Mouse (Mus musculus) B cell, adult 2 months (primary cell): ENCODE data around the gene Sptb.

Experiments
- DNase-seq, 2 experiments: peaks; one replicate each; pipeline ENCODE4 v3.0.0; 2022

Sptb gene

DNA sequence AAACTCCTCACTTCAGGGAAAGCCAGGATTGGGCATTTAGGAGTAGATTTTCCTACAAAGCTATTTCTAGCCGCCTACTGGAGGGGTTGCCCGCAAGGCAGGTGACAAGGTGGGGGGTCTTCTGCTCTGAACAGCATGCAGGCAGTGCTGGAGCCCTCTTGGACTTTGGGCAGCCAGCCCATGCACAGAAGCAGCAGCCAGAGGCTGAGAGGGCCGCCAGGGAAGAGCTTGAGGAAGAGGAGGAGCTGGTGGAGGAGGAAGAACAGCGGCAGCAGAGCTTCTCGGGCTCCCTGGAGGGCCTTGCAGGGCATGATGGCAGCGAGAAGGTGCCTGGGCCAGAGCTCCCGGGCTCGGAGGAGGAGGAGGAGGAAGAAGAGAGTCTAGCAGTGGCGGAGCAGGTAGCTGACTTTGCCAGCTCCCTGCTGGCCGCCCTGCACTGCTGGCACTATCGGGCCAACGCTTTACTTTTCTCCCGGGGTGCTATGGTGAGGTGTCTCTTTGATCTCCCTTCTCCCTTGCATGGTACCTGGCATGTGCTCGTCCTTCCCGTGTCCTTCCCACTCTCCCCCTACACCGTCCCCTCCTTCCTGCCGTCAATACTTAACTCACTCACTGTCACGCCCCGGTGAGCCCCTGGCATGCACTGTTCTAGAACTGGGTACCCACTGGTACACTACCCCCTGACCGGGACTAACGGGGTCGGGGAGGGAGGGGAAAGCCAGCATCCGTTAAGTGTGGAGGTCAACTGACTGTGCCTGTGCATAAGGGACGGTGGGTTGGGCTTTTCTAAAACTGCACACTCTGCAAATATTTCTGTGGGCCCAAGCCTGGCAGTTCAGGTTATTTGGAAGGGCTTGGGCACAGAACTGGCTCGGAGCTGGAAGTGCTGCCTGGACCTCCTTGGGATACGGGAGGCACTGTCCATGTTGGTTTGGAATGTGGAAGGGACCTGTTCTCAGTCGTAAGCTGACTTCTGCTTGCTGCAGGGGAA, 137.8 kb downstream of the Sptb start:
- DNase-seq, result no peak

DNA sequence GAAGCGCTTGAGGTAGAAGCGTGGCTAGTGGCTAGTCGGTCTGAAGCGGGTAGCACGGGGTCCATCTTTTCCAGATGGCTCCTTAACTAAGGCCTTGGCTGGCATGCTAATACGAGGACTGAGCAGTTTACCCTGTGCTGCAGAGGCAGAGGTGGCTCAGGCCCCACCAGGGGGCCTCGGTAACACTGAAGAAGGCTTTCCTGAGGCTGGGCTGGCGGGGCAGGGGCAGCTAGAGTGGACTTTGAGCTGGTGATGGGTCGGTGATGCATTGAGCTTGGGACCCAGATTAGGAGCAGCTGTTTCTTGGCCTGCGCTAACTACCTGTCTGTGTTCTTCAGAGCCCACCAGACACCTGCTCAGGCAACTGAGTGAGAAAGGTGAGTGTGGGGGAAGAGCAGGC, 139.1 kb downstream of the Sptb start:
- no peak for DNase-seq

DNA sequence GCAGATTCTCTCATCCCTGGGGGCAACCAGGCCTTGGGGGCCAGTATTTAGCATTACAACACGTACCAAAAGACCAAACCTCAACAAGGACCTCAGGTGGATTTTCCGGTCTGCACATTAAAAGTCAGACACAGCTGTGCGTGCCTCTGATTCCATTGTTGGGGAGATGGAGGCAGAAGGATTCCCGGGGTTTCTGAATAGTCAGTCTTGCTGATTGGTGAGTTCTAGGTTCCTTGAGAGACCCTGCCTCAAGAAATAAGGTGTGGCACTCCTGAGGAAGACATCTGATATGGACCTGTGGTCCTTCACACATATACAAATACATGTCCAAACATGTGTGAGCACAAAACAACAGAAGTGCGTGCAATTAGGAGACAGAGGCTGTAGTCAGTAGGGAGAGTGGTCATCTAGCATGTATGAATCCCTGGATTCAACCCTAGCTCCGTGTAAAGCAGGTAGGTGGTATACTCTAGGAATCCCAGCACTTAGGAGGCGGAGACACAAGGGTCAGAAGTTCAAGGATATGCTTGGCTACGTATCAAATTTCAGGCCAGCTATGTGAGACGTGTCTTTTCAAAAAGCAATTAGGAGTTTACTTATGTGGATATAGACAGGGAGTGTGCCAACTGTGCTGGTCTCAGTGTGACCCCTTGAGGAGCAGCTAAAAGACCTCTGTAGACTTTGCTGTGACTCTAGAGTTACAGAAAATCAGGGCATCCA, 140.0 kb downstream of the Sptb start:
- DNase-seq, result no peak

DNA sequence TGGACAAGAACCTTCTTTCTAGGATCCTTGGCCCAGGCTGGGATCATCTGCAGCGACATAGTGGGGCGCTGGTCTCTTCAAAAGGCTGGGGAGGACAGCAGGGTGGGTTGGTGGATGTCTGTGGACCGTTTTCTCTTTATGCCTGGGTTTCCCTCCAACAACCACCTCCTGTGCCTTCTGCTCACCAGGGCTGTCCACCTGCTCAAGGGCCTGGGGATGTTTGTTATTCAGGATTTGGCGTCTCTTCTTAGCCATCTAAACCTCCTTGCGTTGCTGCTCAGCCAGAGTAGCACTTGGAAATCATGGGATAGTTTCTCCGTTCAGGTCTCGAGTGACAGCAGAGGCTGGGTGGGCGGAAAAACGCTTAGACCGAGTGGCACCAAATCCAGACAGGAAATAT, 144.1 kb downstream of the Sptb start:
- no peak for DNase-seq

DNA sequence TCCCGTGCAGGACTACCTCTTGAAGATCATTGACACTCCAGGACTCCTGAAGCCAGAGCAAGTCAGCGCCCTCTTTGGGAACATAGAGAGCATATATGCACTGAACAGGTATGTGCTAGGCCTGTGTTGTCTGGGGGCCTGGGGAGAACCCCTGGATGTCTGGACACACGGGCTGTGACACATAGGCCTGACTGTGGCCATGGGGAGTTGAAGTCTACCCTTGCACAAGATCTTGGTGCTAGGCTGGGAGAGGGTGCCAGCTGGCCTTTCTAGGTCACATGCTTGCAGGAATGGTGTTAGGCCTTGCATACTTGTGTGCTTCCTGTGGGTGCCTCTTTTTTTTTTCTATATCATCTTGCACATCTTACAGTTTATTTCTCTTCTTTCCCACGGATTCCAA, 148.2 kb downstream of the Sptb start:
- no peak for DNase-seq

DNA sequence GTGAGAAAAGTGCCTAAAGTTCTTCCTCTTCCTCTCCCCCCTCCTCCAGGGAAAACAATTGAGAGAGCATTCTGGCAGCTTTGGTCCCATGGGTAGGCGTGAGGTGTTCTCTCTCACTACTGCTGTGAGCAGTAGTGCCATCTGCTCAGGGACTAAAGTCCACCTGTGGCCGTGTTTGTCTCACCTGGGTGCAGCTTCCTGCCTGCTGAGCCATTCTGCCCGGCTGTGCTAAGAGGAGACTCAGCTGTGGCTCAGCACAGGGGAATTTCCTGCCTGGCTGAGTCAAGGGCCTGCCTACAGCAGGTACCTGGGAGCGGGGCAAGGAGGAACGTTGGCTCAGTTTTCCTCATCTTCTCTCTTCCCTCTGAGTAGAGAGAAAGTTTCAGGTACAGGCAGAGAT, 152.1 kb downstream of the Sptb start:
- DNase-seq, result no peak

DNA sequence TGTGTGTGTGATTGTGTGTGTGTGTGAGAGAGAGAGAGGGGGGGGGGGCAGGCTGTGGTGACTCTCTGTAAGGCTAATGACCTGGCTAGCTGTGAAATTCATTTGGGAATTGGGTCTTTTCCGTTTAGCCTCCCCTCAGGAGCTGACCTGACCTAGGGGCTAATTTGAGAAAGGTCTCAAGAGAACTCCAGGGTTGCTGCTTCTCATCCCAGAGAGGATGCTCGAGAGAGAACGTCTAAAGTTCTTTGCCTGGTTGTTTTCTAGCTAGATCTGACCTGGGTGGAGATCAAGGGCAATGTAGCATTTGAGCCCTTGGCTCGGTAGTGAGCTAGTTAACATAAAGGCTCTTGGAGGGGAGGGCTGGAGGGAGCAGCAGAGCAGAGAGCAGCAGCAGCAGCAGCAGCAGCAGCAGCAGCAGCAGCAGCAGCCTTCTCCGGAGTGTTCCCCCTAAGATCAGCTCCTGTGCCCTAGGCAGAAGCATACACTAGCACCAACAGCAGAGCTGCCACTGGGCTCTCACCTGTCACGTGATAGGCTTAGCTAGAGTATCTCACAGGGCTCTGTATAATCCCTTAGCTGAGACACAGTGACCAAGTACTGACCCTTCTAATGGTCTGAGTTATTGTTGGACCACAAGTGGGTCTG, 153.5 kb downstream of the Sptb start:
- DNase-seq, result no peak

DNA sequence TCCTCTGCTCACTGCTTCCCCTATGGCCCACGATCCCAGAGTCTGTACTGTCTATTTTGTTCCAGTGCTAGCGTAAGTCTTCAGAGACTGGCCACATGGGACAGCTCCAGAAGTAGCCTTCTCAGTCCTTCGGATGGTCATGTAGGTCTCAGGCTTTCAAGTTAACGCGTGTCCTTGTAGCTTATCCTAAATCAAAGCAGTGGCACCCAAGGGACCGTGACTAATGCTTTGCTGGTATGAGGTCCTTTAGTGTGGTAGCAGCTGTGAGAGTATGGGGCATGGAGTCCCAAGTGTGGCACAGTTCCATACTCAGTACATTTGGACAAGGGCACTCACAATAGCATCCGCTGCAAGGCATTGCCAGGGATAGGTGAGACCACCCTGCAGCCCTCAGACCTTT, 154.2 kb downstream of the Sptb start:
- no peak for DNase-seq

DNA sequence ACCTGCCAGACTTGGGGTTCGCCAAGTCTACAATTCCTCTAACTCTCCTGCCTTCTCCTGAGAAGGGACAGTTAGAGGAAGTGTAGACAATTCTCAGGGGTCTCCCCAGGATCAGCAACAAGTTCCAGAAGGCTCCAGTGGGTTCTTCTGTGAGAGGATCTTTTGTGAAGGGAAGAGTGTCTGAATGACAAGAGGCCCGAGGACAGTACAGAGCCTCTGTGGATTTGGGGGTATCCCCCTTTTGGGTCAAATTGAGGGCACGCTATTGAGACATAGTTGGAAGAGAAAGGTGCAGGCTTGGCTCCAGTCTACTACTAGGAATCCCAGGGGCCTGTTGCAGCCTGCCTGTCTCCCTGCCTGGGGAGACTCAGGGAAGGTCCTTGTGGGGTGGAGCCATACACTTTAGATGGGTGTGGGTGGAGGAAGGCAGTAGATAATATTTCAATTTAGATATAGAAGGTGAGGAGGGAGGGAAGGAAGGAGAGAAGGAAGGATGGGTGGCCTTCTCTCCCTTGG, 155.4 kb downstream of the Sptb start:
- no peak for DNase-seq

DNA sequence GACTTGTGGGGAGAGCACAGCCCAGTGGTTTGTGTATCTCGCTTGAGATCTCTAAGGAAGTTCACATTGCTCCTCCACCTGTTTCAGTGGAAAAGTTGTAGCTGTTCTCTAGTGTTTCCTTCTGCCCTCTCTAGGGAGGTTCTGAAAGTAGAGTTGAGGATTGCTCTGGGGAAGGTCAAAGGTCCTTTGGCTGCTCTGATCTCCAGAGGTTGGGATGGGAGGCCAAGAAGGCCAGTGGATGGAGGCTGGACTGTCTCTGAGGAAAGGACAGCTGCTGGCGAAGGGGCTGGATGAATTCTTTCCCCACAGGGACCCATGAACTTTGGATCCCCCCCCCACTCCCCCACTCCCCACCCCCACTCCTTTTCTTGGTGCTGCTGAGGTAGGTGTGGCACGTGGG, 156.0 kb downstream of the Sptb start:
- no peak for DNase-seq

DNA sequence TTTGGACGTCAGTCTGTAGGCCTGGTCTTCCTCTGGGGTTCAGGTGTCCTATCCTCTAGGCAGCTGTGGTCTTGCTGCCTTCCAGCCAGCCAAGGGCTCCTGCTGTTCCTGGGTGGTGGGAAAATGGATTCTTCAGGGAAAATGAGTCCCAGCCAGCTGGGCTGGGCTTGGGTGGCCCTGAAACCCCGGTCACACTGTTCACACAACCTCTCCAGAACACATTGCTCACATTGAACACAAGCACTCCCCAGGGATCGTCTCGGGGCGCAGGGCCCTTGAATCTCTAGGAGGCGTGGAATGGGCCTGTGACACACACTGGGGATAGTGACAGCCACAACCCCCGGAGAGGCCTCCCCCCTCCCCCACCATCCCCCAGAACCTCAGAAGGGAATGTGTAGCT, 156.4 kb downstream of the Sptb start:
- no peak for DNase-seq

DNA sequence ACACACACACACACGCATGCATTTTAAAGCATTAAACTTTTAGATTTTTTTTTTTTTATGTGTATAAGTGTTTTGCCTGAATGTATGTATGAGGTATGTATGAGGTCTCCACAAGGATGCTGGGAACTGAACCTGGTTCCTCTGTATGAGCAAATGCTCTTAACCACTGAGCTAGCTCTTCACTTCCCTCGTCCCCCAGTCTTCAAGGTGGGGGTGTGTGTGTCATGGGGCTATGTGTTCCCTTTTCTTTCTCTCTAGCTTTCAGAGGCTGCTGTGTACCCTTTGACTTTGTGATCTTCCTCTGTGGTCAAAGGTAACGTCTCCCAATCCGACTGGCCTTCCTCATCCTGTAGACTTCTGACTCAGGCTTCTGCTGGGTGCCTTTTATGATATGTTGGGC, 157.4 kb downstream of the Sptb start:
- peak; percentile 70 to 74 for DNase-seq

DNA sequence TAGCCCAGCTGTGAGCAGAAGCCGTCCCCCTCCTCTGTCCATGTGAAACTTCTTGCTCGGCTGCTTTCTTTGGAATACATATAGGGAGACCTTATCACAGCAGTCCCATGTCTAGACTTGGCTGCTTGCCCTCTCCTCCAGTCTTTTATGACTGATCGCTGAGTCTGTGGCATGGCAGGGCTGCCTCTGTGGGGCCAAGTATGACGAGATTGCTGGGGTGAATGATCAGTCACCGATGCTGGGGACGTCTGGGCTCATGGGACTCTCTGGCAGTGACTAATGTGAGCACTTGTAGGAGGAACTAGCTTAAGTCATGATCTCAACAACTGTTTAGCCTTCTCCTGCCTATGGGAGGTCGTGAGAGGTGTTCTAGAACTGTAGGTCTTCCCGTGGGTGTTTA, 158.0 kb downstream of the Sptb start:
- peak; percentile 85 to 87 for DNase-seq

DNA sequence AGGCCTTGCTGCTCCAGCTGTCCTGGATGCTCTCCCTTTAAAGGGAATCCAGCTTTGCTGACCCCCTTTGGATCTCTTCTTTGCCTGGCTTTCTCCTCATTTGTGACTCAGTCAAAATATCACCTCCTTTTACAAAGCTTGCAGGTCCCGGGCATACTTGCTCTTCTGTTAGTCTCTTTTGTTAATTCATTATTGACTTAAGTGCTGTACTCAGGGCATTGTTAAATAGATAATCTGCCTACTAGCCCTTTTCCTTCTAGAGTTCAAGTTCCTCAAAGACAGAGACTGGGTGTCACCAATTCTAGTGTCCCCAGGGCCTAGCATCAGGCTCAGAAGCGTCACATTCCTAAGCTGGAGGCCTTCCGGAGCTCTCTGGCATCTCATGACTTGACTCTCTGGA, 161.1 kb downstream of the Sptb start:
- no peak for DNase-seq

DNA sequence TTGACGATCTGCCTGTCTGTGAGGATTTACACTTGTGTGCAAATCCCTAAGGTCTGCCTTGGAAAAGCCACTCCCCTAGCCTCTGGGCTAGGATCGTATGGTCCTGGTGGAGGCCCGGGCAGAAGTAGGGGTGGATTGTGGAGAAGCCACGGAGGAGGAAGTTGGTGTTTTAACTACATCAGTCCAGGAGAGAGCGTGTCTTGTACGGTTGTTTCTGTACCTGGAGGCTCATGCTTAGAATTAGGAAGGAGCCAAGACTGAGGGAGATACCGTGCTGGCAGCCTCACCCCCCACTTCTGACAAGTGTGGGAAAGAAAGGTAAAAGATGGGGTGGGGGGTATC, 162.3 kb downstream of the Sptb start:
- DNase-seq, result no peak

DNA sequence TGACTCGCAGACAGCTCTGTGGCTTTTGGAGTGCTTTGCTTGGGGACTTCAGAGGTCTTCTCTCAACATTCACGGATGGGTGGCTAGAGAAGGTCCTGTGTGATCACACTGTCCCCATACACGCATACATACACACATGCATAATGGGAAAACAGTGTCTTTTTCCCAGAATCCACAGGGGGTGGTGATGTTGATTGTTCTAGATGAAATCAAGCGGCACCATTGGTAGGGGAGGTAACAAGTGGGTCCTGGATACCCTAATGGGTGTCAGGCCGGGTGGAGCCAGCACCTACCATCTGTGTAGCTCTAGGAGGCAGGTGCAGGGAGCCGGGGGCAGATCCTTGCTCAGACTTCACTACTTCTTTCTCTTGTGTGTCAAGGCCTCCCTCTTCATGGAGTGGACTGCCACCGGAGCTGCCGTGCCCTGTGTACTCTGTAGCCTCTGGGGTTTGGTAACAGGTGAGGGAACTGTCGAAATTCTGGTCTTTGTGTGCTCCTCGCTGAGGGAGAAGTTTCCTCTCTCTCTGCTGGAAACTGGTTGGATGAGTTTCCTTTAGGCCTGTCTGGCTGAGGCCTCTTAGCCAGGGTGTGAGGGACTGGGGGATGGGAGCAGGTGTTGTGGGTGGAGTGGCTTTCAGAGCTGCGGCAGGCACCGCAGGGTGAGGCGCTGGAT, 162.8 kb downstream of the Sptb start:
- peak in 1 of 2 experiments; percentile 21 for DNase-seq

DNA sequence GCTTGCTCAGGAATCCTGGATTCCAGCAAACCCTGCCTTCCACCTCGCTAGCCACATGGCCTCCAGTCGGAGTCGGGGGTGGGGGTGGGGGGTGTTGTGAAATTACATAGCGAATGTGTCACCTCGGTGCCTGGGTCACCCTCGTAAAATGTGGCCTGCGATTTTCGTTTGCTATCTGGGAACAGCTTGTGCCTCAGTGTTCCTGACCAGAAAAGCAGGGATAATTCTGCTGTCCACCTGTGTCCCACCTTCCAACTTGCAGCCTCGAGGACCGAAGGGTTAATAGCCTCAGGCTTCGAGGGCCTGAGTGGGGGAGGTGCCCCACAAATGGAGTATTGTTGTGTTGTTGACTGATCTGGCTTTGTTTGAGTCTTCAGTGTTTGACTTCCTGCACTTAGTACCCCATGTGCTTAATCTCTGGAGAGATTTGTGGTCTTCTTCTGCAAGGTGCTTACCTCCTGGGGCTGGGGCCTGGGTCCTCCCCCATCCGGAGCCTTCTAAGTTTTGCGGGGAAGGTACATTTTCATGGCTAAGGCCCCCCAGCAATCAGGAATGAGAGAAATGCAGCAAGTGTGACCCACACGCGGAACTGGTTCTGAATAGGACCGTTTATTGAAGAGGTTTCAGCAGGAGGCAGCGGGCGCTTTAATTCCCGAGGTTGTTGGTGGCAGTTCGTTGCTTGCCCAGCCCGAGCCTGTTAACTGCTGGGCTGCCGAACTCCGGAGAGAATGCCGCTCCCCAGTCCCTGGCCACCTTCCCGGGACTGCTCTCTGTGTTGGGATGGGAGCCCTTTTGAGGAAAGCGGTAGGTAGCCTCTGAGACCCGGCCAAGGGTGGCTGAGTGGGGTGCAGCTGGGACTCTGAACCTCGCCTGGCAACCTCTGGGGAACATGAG, 163.7 kb downstream of the Sptb start:
- peak; percentile 23 to 32 for DNase-seq

DNA sequence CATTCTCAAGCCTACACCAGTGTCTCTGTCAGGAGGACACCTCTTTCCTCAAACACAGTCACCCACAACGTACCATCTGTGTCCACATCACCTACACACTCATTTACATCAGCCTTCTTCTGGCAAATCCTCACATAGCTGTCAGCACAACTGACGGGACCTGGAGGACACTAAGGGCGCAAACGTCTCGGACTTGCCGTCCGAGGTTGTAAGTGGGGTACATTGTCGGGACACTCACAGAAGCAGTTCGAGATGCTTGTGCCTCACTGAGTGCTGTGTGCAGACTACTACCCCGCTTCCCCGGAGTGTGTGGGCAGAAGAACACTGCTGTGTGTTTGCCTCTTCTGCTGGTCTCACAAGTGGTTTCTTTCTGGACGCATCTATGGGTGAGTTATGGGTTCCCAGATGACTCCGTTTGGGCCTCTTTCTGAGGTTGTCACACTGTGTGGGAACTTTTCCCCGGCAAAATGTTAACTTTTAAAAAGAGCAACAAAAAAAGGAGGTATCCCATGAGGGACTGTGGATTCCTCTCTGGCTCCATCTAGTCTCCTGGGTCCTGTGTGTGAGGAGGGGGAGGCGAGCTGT, 164.5 kb downstream of the Sptb start:
- no peak for DNase-seq

DNA sequence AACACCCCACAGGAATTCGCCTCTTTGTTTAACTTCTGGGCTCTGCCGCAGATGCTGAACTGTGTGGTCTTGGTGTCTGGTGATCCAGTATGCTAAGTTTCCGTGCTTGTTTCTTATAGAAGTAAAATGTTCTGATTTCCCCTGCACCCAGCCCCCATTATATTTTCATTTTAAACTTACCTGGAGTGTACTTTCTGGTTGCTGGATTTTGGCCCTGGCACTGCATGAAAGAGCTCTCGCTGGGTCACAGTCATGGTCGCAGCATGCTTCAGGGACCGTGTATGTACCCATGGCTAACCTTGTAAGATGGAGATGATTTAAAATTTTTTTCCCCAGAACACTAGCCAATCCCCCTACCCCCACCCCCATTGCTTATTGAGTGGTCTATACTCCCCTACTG, 168.5 kb downstream of the Sptb start:
- DNase-seq, result no peak

DNA sequence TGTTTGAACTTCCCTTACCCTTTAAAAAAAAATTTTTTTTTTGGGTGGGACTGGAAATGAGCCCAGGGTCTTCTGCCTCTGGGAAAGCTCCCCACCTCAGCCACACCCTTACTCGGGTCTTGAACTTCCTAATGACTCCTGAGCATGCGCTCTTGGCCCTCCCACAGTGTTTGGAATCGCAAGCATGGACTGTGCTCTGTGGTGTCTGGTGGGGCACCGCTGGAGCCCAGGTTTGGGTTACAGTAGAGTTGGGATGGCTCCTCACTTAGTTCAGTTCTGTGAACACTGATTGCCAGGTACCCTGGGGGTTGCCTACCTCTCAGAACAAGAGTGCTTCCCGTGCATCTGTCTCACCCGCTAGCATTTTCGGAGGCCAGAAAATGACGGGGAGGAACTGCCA, 168.9 kb downstream of the Sptb start:
- no peak for DNase-seq

DNA sequence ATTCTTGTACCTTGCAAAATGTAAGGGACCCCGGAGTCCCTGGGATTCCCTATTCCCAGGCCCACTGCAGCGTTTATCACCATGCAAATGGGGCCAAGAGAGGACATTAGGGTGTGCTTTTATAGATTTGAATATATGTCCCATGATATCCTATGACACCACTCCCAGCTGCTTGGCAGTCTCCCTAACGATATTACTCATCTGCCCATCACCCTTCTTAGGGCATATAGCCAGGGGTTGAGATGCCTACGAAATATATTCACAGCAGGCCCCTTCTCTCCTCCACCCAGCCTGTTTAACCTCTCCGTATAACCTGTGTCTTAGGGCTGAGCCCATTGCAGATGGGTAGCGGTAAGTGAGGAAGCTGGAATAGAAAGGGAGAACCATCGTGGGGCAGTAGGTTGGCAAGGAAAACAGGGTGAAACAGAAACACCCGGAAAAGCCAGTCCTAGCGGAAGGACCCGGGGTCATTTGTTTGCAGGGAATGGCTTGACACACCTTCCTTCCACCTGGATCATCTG, 169.6 kb downstream of the Sptb start:
- no peak for DNase-seq
